Mouse (Mus musculus) CH12.LX (cell line): ENCODE results near the gene Pttg1ip. TPM values are rescaled to one million over a fixed set of nuclear protein-coding genes. Genes with fewer than 3 reads are reported as not detected.
A peak's percentile ranks its signal among the peaks of the same experiment; 100 is the strongest.

Experiments
- DNase-seq: peaks from one replicate; pipeline ENCODE4 v3.0.0-alpha.2; 2013; ENCODE audit errors: extremely low read depth
- H3K27ac ChIP-seq: 2 replicates; pipeline ENCODE4 v1.5.1; 2012; ENCODE audit warnings: low read depth, mild to moderate bottlenecking, control low read depth, moderate library complexity; ENCODE audit not compliant: insufficient read depth
- H3K27me3 ChIP-seq: replicated peaks from 2 replicates; pipeline ENCODE3; 2012; ENCODE audit warnings: inconsistent platforms
- H3K36me3 ChIP-seq, 2 experiments: replicated peaks in 1 of 2; 2 replicates each; pipeline versions ENCODE3 to v1.6.1; 2012; ENCODE audit warnings: inconsistent platforms in 1 of 2, low read length in 1 of 2, mild to moderate bottlenecking in 1 of 2, mixed read lengths in 1 of 2, moderate library complexity in 1 of 2; ENCODE audit not compliant: control insufficient read depth in 1 of 2, insufficient read depth in 1 of 2
- H3K4me1 ChIP-seq, 2 experiments: 2 replicates each; pipeline ENCODE4 v1.6.1; 2012; ENCODE audit warnings: inconsistent platforms in 1 of 2, moderate library complexity in 1 of 2; ENCODE audit not compliant: insufficient read depth in 2 of 2, control insufficient read depth in 1 of 2
- H3K4me2 ChIP-seq: 2 replicates; pipeline ENCODE4 v1.6.1; 2012; ENCODE audit warnings: low read depth, mild to moderate bottlenecking, control low read depth; ENCODE audit not compliant: poor library complexity, insufficient read depth, severe bottlenecking
- H3K4me3 ChIP-seq, 3 experiments: fragments of 150-350 bp in 1 of 3; sonication (generic) in 1 of 3; replicated peaks in 1 of 3; 2 replicates each; pipeline versions ENCODE3 to v1.5.1; 2011 to 2012; ENCODE audit warnings: low read depth in 2 of 3, low read length in 2 of 3, mild to moderate bottlenecking in 2 of 3, moderate library complexity in 2 of 3, control low read depth in 1 of 3, improper control_type of control experiment in 1 of 3, inconsistent platforms in 1 of 3, mixed read lengths in 1 of 3; ENCODE audit not compliant: poor library complexity in 1 of 3
- H3K79me2 ChIP-seq: replicated peaks from 2 replicates; pipeline ENCODE4 v1.6.1; 2012; ENCODE audit warnings: mild to moderate bottlenecking, moderate library complexity; ENCODE audit not compliant: control insufficient read depth, poor library complexity, insufficient read depth, severe bottlenecking; ENCODE audit errors: extremely low read depth
- H3K9ac ChIP-seq: 2 replicates; pipeline ENCODE4 v1.6.1; 2012; ENCODE audit warnings: low read depth, mild to moderate bottlenecking, control low read depth, moderate library complexity; ENCODE audit not compliant: insufficient read depth
- H3K9me3 ChIP-seq: replicated peaks from 2 replicates; pipeline ENCODE3; 2012; ENCODE audit warnings: low read length, inconsistent platforms, mixed read lengths
- CTCF ChIP-seq, 2 experiments: IDR thresholded peaks in 1 of 2; conservative IDR thresholded peaks in 1 of 2; 2 replicates each; pipeline ENCODE4 v1.5.1; 2011 to 2012; ENCODE audit warnings: low read depth in 2 of 2, low read length in 2 of 2, improper control_type of control experiment in 1 of 2, inconsistent platforms in 1 of 2, mild to moderate bottlenecking in 1 of 2, moderate library complexity in 1 of 2
- ELF1 ChIP-seq: IDR thresholded peaks from 2 replicates; pipeline ENCODE4 v1.6.1; 2014; ENCODE audit warnings: low read depth, mild to moderate bottlenecking, inconsistent platforms, low read length, improper control_type of control experiment
- IRF4 ChIP-seq: IDR thresholded peaks from 2 replicates; pipeline ENCODE4 v1.6.1; 2014; ENCODE audit warnings: low read depth, mild to moderate bottlenecking, inconsistent platforms, low read length, improper control_type of control experiment
- JUN ChIP-seq: IDR thresholded peaks from 2 replicates; pipeline ENCODE4 v1.6.1; 2011; ENCODE audit warnings: low read depth, mild to moderate bottlenecking, low read length, improper control_type of control experiment, moderate library complexity; ENCODE audit not compliant: insufficient read depth
- MXI1 ChIP-seq: IDR thresholded peaks from 2 replicates; pipeline ENCODE4 v1.6.1; 2011; ENCODE audit warnings: mild to moderate bottlenecking, low read depth, low read length, improper control_type of control experiment
- NELFE ChIP-seq: IDR thresholded peaks from 2 replicates; pipeline ENCODE4 v1.6.1; 2011; ENCODE audit warnings: low read depth, low read length, improper control_type of control experiment
- NRF1 ChIP-seq: IDR thresholded peaks from 2 replicates; pipeline ENCODE4 v1.6.1; 2014; ENCODE audit warnings: low read depth, mild to moderate bottlenecking, inconsistent platforms, low read length, improper control_type of control experiment, moderate library complexity
- PAX5 ChIP-seq: IDR thresholded peaks from 2 replicates; pipeline ENCODE4 v1.6.1; 2012; ENCODE audit warnings: low read length, inconsistent platforms, mixed read lengths
- POLR2AphosphoS2 ChIP-seq: IDR thresholded peaks from 2 replicates; pipeline ENCODE4 v1.6.1; 2011; ENCODE audit warnings: low read depth, low read length, improper control_type of control experiment
- RCOR1 ChIP-seq: conservative IDR thresholded peaks from 2 replicates; pipeline ENCODE4 v1.6.1; 2012; ENCODE audit warnings: low read depth, mild to moderate bottlenecking, inconsistent platforms, low read length, improper control_type of control experiment
- SIN3A ChIP-seq: IDR thresholded peaks from 2 replicates; pipeline ENCODE4 v1.6.1; 2012; ENCODE audit warnings: low read length, improper control_type of control experiment, inconsistent platforms
- UBTF ChIP-seq: IDR thresholded peaks from 2 replicates; pipeline ENCODE4 v1.6.1; 2012; ENCODE audit warnings: low read depth, mild to moderate bottlenecking, inconsistent platforms, low read length, improper control_type of control experiment, moderate library complexity
- USF1 ChIP-seq: IDR thresholded peaks from 2 replicates; pipeline ENCODE4 v1.6.1; 2014; ENCODE audit warnings: low read depth, mild to moderate bottlenecking, inconsistent platforms, low read length, improper control_type of control experiment
- ZC3H11A ChIP-seq: IDR thresholded peaks from 2 replicates; pipeline ENCODE4 v1.6.1; 2012; ENCODE audit warnings: low read depth, mild to moderate bottlenecking, inconsistent platforms, low read length, improper control_type of control experiment
- ZNF384 ChIP-seq: IDR thresholded peaks from 2 replicates; pipeline ENCODE4 v1.6.1; 2012; ENCODE audit warnings: low read depth, low read length, improper control_type of control experiment, inconsistent platforms
- dilution Hi-C: fragments of 300-500 bp; cut with MboI; formaldehyde crosslinking; loops from 2 replicates; pipeline ENCODE4 v1.14.3; 2020; ENCODE audit warnings: low sequenced_read_pairs; ENCODE audit not compliant: extremely low pct_unique_long_range_greater_than_20kb, extremely low pct_ligation_motif_present
- in situ Hi-C: fragments of 300-500 bp; cut with MboI; formaldehyde crosslinking; loops from 3 replicates; pipeline ENCODE4 v1.14.3; 2019; ENCODE audit warnings: low sequenced_read_pairs, low pct_ligation_motif_present, low pct_unique_long_range_greater_than_20kb, mixed read lengths
- polyA plus RNA-seq: library from polyadenylated mRNA; unstranded; fragments of >175 nt; gene quantifications from 2 replicates; pipeline ENCODE4 v1.2.1, GENCODE M21; 2012; ENCODE audit warnings: low read depth; ENCODE audit not compliant: insufficient read length
- total RNA-seq, 2 experiments: library from RNA; depleted of rRNA; stranded (reverse); fragments of 300-350 nt in 1 of 2; fragments of >200 nt in 1 of 2; gene quantifications; 2 replicates each; pipeline ENCODE4 v1.2.3; 2012 to 2014

Pttg1ip gene
- total and polyA plus RNA-seq, 3 experiments = 18.9 to 25.3 (median 20.7) TPM

GRCm38 (mm10) chr10:77603021-77603420, 21.5 kb downstream of the Pttg1ip start:
- Histone ChIP-seq H3K9ac (no peak overlapping the region), H3K4me3 (no peak overlapping the region), H3K27me3 (no peaks in the 10 kb centered on the region), H3K27ac (no peak overlapping the region), H3K9me3 (peaks cover 7% of the 10 kb centered on the region)
- in situ Hi-C loops = no loop called here
- TF ChIP-seq RCOR1 (no peak), IRF4 (no peak), SIN3A (no peak), UBTF (no peak), ELF1 (no peak), ZNF384 (no peak), NELFE (no peak), ZC3H11A (no peak), JUN (no peak), NRF1 (no peak), POLR2AphosphoS2 (no peak), MXI1 (no peak)
- TF ChIP-seq, all 38 proteins: peak for 0
- Histone ChIP-seq H3K79me2 (peaks cover 13% of the 10 kb centered on the region), H3K36me3 (peaks cover 10 to 22% of the 10 kb centered on the region in 2 experiments), H3K4me1 (peaks cover 5 to 13% of the 10 kb centered on the region in 2 experiments), H3K4me2 (no peak overlapping the region)
- no peak for DNase-seq
- dilution Hi-C loops = no loop called here

GRCm38 (mm10) chr10:77604111-77604510, 22.6 kb downstream of the Pttg1ip start:
- Histone ChIP-seq H3K27ac (no peak overlapping the region), H3K36me3 (peaks cover 1 to 19% of the 10 kb centered on the region in 2 experiments), H3K4me2 (no peak overlapping the region), H3K9ac (no peak overlapping the region), H3K27me3 (no peaks in the 10 kb centered on the region), H3K4me1 (peaks cover 5 to 14% of the 10 kb centered on the region in 2 experiments), H3K79me2 (peaks cover 13% of the 10 kb centered on the region), H3K9me3 (peaks cover 7% of the 10 kb centered on the region), H3K4me3 (no peak overlapping the region)
- in situ Hi-C loops = no loop called here
- dilution Hi-C loops = no loop called here
- DNase-seq = no peak
- TF ChIP-seq PAX5 (no peak), CTCF (conservative IDR thresholded peaks at IDR 0.05 in 1 of 2, IDR thresholded peaks at IDR 0.05 in 1 of 2; ENCODE audit: low read depth in 2 of 2, low read length in 2 of 2) (peak; percentile 23 to 38; a peak in 1 of 4 replicates)

- H3K9ac ChIP-seq = no peak overlapping the region
- peaks cover 7% of the 10 kb centered on the region for H3K9me3 ChIP-seq
- in situ Hi-C loops (no loop called here), dilution Hi-C loops (no loop called here)
- H3K27me3 ChIP-seq = no peaks in the 10 kb centered on the region
- no peak overlapping the region for H3K4me3 ChIP-seq
- DNase-seq = no peak
- H3K36me3 ChIP-seq = peaks cover under 1 to 23% of the 10 kb centered on the region in 2 experiments
- H3K79me2 ChIP-seq = peaks cover 13% of the 10 kb centered on the region
- H3K4me2 ChIP-seq = no peak overlapping the region
- peaks cover 5 to 14% of the 10 kb centered on the region in 2 experiments for H3K4me1 ChIP-seq
- no peak overlapping the region for H3K27ac ChIP-seq
- TF ChIP-seq USF1 = no peak
These were observed 23.4 kb downstream of the Pttg1ip start for GRCm38 (mm10) chr10:77604958-77605357.
